22 mouse cellular contexts compared by ENCODE assay signal in genomic region chr15:79011550-79011949, GRCm38 (mm10). TPM values are rescaled to one million over a fixed set of nuclear protein-coding genes. Genes with fewer than 3 reads are reported as not detected.
DNase-seq lines count a peak whose midpoint lies in the region; ATAC-seq and TF ChIP-seq lines count a peak whose summit lies in the region.
"Had no signal": no experiment of that assay in that cellular context is flagged by ENCODE, and none has a peak within 500 bp of the region (broad histone marks: within the 10 kb centered on the region; RNA-seq: fewer than 3 reads in every experiment).

No protein-coding gene starts in this region.

- H3K9me3 ChIP-seq in heart, embryonic 12.5 days (replicated peaks): no peaks in the 10 kb centered on the region
- H3K9me3 ChIP-seq in kidney, postnatal 0 days (replicated peaks; ENCODE audit: low read length): no peaks in the 10 kb centered on the region
- H3K9me3 ChIP-seq in embryonic facial prominence, embryonic 10.5 days: no peaks in the 10 kb centered on the region
- H3K9me3 ChIP-seq in neural tube, embryonic 13.5 days: no peaks in the 10 kb centered on the region
- H3K9me3 ChIP-seq: embryonic facial prominence, embryonic 15.5 days had no signal

- H3K4me2 ChIP-seq in heart, embryonic 12.5 days: no peak overlapping the region
- no peak overlapping the region for H3K4me2 ChIP-seq in kidney, postnatal 0 days (ENCODE audit: low read length)
- H3K4me2 ChIP-seq in neural tube, embryonic 13.5 days: no peak overlapping the region
- H3K4me2 ChIP-seq: embryonic facial prominence, embryonic 15.5 days; liver, embryonic 11.5 days had no signal

- no peak overlapping the region for H3K4me3 ChIP-seq in heart, embryonic 12.5 days
- H3K4me3 ChIP-seq in kidney, postnatal 0 days (replicated peaks; ENCODE audit: low read depth, low read length): no peak overlapping the region
- H3K4me3 ChIP-seq in embryonic facial prominence, embryonic 10.5 days: no peak overlapping the region
- H3K4me3 ChIP-seq in neural tube, embryonic 13.5 days: no peak overlapping the region
- H3K4me3 ChIP-seq: embryonic facial prominence, embryonic 15.5 days had no signal

- no peak overlapping the region for H3K27ac ChIP-seq in heart, embryonic 12.5 days (ENCODE audit: poor library complexity, severe bottlenecking)
- H3K27ac ChIP-seq in kidney, postnatal 0 days: no peak overlapping the region
- H3K27ac ChIP-seq in embryonic facial prominence, embryonic 10.5 days (replicated peaks): 0 out of 2 replicates have a peak overlapping the region, but pooled peaks have one; percentile 2
- H3K27ac ChIP-seq in neural tube, embryonic 13.5 days (replicated peaks): peak overlapping the region; percentile 42
- H3K27ac ChIP-seq: embryonic facial prominence, embryonic 15.5 days had no signal

- no peak for ATAC-seq in heart, embryonic 12.5 days (ENCODE audit: insufficient number of reproducible peaks, low FRiP score)
- no peak for ATAC-seq in kidney, postnatal 0 days (replicated peaks; ENCODE audit: low FRiP score, low read depth)
- no peak for ATAC-seq in neural tube, embryonic 13.5 days (ENCODE audit: low read depth)
- ATAC-seq: midbrain, embryonic 16.5 days had no signal

- TF ChIP-seq CTCF in kidney, postnatal 0 days (IDR thresholded peaks at IDR 0.05; ENCODE audit: low read depth): no peak

- peaks cover 8% of the 10 kb centered on the region for H3K36me3 ChIP-seq in heart, embryonic 12.5 days
- H3K36me3 ChIP-seq in kidney, postnatal 0 days (ENCODE audit: insufficient read depth, low read length): no peaks in the 10 kb centered on the region
- H3K36me3 ChIP-seq in embryonic facial prominence, embryonic 10.5 days (replicated peaks): peaks cover 10% of the 10 kb centered on the region
- H3K36me3 ChIP-seq in neural tube, embryonic 13.5 days: peaks cover 9% of the 10 kb centered on the region

- no peaks in the 10 kb centered on the region for H3K27me3 ChIP-seq in heart, embryonic 12.5 days (replicated peaks)
- no peaks in the 10 kb centered on the region for H3K27me3 ChIP-seq in kidney, postnatal 0 days (ENCODE audit: insufficient read depth, low read length)
- H3K27me3 ChIP-seq in embryonic facial prominence, embryonic 10.5 days (replicated peaks; ENCODE audit: low read depth, poor library complexity, severe bottlenecking): no peaks in the 10 kb centered on the region
- H3K27me3 ChIP-seq in neural tube, embryonic 13.5 days: no peaks in the 10 kb centered on the region
- H3K27me3 ChIP-seq: embryonic facial prominence, embryonic 15.5 days had no signal

- H3K4me1 ChIP-seq in heart, embryonic 12.5 days (replicated peaks): peaks cover 21% of the 10 kb centered on the region
- no peaks in the 10 kb centered on the region for H3K4me1 ChIP-seq in kidney, postnatal 0 days (replicated peaks; ENCODE audit: insufficient read depth, low read length)
- peaks cover 30% of the 10 kb centered on the region for H3K4me1 ChIP-seq in embryonic facial prominence, embryonic 10.5 days
- H3K4me1 ChIP-seq in neural tube, embryonic 13.5 days (replicated peaks): peaks cover 32% of the 10 kb centered on the region
- H3K4me1 ChIP-seq: embryonic facial prominence, embryonic 15.5 days had no signal

- H3K9ac ChIP-seq in heart, embryonic 12.5 days: 0 out of 2 replicates have a peak overlapping the region, but pooled peaks have one; percentile 13
- no peak overlapping the region for H3K9ac ChIP-seq in kidney, postnatal 0 days (ENCODE audit: low read depth, low read length)
- peak overlapping the region; percentile 26; the same call in 1 of the 2 replicates for H3K9ac ChIP-seq in neural tube, embryonic 13.5 days
- H3K9ac ChIP-seq: embryonic facial prominence, embryonic 15.5 days had no signal

- 53% methylated on average over 10 of the region's 10 CpGs for WGBS in heart, embryonic 12.5 days
- 50% methylated on average over 10 of the region's 10 CpGs for WGBS in kidney, postnatal 0 days
- WGBS in embryonic facial prominence, embryonic 10.5 days: 67% methylated on average over 10 of the region's 10 CpGs
- WGBS in neural tube, embryonic 13.5 days: 25% methylated on average over 10 of the region's 10 CpGs

- DNase-seq in heart, postnatal 4 days: no peak
- DNase-seq in kidney, postnatal 0 days (ENCODE audit: low spot score): peak; percentile 31
- no peak for DNase-seq in kidney, postnatal 36 days
- DNase-seq in embryonic facial prominence, embryonic 10.5 days (ENCODE audit: low spot score): no peak
- DNase-seq in urinary bladder, postnatal 36 days (ENCODE audit: low spot score in 2 of 2): no peak
- DNase-seq: cerebellum, adult 8-10 months; gastrocnemius, postnatal 25 days; heart, postnatal 10 days; kidney, adult 2 months; lung, adult 18-20 months; lung, postnatal 14 days; right cerebral cortex, postnatal 14 days; spleen, adult 18-20 months; thymus, postnatal 36 days had no signal

RNA-seq across cellular contexts. Expression of gene H1f0, which starts 16.7 kb away (rescaled TPM):
- polyA plus RNA-seq in heart, embryonic 12.5 days (2016; fragmentation: Nextera tagmentation; extraction: Ambion mirVana): 294 and 300 TPM in 2 replicates
- total RNA-seq in heart, postnatal 4 days (2021): 100 to 1,000 TPM; 262 to 304 TPM
- polyA plus RNA-seq in kidney, postnatal 0 days (2015; fragmentation: Nextera tagmentation; extraction: Ambion mirVana): 522 and 524 TPM in 2 replicates
- 371 and 392 TPM in 2 replicates for polyA plus RNA-seq in embryonic facial prominence, embryonic 10.5 days (2016; fragmentation: Nextera tagmentation; extraction: Ambion mirVana)
- polyA plus RNA-seq in neural tube, embryonic 13.5 days (2015; fragmentation: Nextera tagmentation; extraction: Ambion mirVana): 275 and 287 TPM in 2 replicates

RNA-seq across cellular contexts. Expression of gene Galr3, which starts 30.1 kb away (rescaled TPM):
- not detected in 2 replicates for polyA plus RNA-seq in heart, embryonic 12.5 days (2016; fragmentation: Nextera tagmentation; extraction: Ambion mirVana)
- not detected for total RNA-seq in heart, postnatal 4 days (2021)
- 0.13 and 0.24 TPM in 2 replicates for polyA plus RNA-seq in kidney, postnatal 0 days (2015; fragmentation: Nextera tagmentation; extraction: Ambion mirVana)
- polyA plus RNA-seq in embryonic facial prominence, embryonic 10.5 days (2016; fragmentation: Nextera tagmentation; extraction: Ambion mirVana): not detected in 2 replicates
- polyA plus RNA-seq in neural tube, embryonic 13.5 days (2015; fragmentation: Nextera tagmentation; extraction: Ambion mirVana): not detected in 2 replicates
- total RNA-seq: gastrocnemius, postnatal 25 days; heart, postnatal 10 days; megakaryocyte, adult 5-6 weeks had no signal
- polyA plus RNA-seq: C2C12; limb, embryonic 11.5 days; midbrain, embryonic 16.5 days had no signal

RNA-seq across cellular contexts. Expression of gene Ankrd54, which starts 51.1 kb away (rescaled TPM):
- 29.0 and 30.0 TPM in 2 replicates for polyA plus RNA-seq in heart, embryonic 12.5 days (2016; fragmentation: Nextera tagmentation; extraction: Ambion mirVana)
- total RNA-seq in heart, postnatal 4 days (2021): 10 to 100 TPM; 11.8 to 12.7 TPM
- polyA plus RNA-seq in kidney, postnatal 0 days (2015; fragmentation: Nextera tagmentation; extraction: Ambion mirVana): 42.5 and 42.6 TPM in 2 replicates
- 57.7 and 61.8 TPM in 2 replicates for polyA plus RNA-seq in embryonic facial prominence, embryonic 10.5 days (2016; fragmentation: Nextera tagmentation; extraction: Ambion mirVana)
- polyA plus RNA-seq in neural tube, embryonic 13.5 days (2015; fragmentation: Nextera tagmentation; extraction: Ambion mirVana): 46.5 and 52.9 TPM in 2 replicates

Comparison
In these comparisons a context has a peak if more than half of its experiments do, and no peak if none do; other contexts are left out.
1. H3K27ac ChIP-seq: peak in embryonic facial prominence, embryonic 10.5 days (single experiment) and neural tube, embryonic 13.5 days (single experiment); none in heart, embryonic 12.5 days (single experiment) and kidney, postnatal 0 days (single experiment).